Mouse (Mus musculus) cerebellum, adult 9-11 months (tissue): ENCODE results near the gene Dlg2.

Experiments used
- DNase-seq: peaks from one replicate; pipeline ENCODE4 v3.0.0; 2022

Dlg2 gene

GRCm38 (mm10) chr7:91090830-91091683 is 614.6 kb downstream of the Dlg2 start:
- no peak for DNase-seq

GRCm38 (mm10) chr7:91096467-91096866 is 620.0 kb downstream of the Dlg2 start:
- no peak for DNase-seq

- DNase-seq = no peak
Observed at GRCm38 (mm10) chr7:91098521-91098920, 622.0 kb downstream of the Dlg2 start.

GRCm38 (mm10) chr7:91109575-91109974 is 633.1 kb downstream of the Dlg2 start:
- no peak for DNase-seq

GRCm38 (mm10) chr7:91132128-91132527 is 655.7 kb downstream of the Dlg2 start:
- DNase-seq = no peak

- DNase-seq = no peak
Observed at GRCm38 (mm10) chr7:91154096-91154495, 677.6 kb downstream of the Dlg2 start.

GRCm38 (mm10) chr7:91159144-91159543 is 682.7 kb downstream of the Dlg2 start:
- DNase-seq = no peak

GRCm38 (mm10) chr7:91161643-91162175 is 685.2 kb downstream of the Dlg2 start:
- DNase-seq = no peak

GRCm38 (mm10) chr7:91173560-91173959 is 697.1 kb downstream of the Dlg2 start:
- no peak for DNase-seq

GRCm38 (mm10) chr7:91188211-91188610 is 711.7 kb downstream of the Dlg2 start:
- DNase-seq = no peak

GRCm38 (mm10) chr7:91199372-91199771 is 722.9 kb downstream of the Dlg2 start:
- no peak for DNase-seq

GRCm38 (mm10) chr7:91208083-91208852 is 731.8 kb downstream of the Dlg2 start:
- no peak for DNase-seq

- no peak for DNase-seq
Observed at GRCm38 (mm10) chr7:91208973-91209372, 732.5 kb downstream of the Dlg2 start.

GRCm38 (mm10) chr7:91212236-91212635 is 735.8 kb downstream of the Dlg2 start:
- DNase-seq = no peak

- no peak for DNase-seq
Observed at GRCm38 (mm10) chr7:91214921-91215320, 738.4 kb downstream of the Dlg2 start.

- peak; percentile 5 for DNase-seq
Observed at GRCm38 (mm10) chr7:91218321-91218987, 742.0 kb downstream of the Dlg2 start.

- DNase-seq = peak; percentile 65
Observed at GRCm38 (mm10) chr7:91226442-91226841, 750.0 kb downstream of the Dlg2 start.

GRCm38 (mm10) chr7:91241718-91242117 is 765.2 kb downstream of the Dlg2 start:
- no peak for DNase-seq

- no peak for DNase-seq
Observed at GRCm38 (mm10) chr7:91261672-91262030, 785.2 kb downstream of the Dlg2 start.

GRCm38 (mm10) chr7:91262031-91262951 is 785.8 kb downstream of the Dlg2 start:
- peak; percentile 66 for DNase-seq

- peak; percentile 28 for DNase-seq
Observed at GRCm38 (mm10) chr7:91262998-91263397, 786.5 kb downstream of the Dlg2 start.

- DNase-seq = no peak
Observed at GRCm38 (mm10) chr7:91267764-91268163, 791.3 kb downstream of the Dlg2 start.
